Mouse (Mus musculus) forebrain, embryonic 11.5 days (tissue): ENCODE results near the gene Kpna4. TPM values are rescaled to one million over a fixed set of nuclear protein-coding genes. Genes with fewer than 3 reads are reported as not detected.

Source experiments
- ATAC-seq: fragments of 200-750 bp; cut with Nextera tagmentation; replicated peaks from 2 replicates; pipeline ENCODE4 v1.8.0; 2017; ENCODE audit warnings: moderate TSS enrichment; ENCODE audit not compliant: low FRiP score
- DNase-seq: peaks from one replicate; pipeline ENCODE4 v3.0.0-alpha.2; 2017; ENCODE audit warnings: low spot score
- H3K27ac ChIP-seq: fragments of 300-500 bp; sonication (generic); 2 replicates; pipeline ENCODE4 v1.5.1; 2014; ENCODE audit warnings: low read depth, low read length
- H3K27me3 ChIP-seq: fragments of 300-500 bp; sonication (generic); 2 replicates; pipeline ENCODE4 v1.6.1; 2014; ENCODE audit warnings: mild to moderate bottlenecking, low read length, mixed read lengths; ENCODE audit not compliant: control insufficient read depth, insufficient read depth
- H3K36me3 ChIP-seq: fragments of 300-500 bp; sonication (generic); 2 replicates; pipeline ENCODE4 v1.6.1; 2014; ENCODE audit warnings: mild to moderate bottlenecking, low read length, moderate library complexity, mixed read lengths; ENCODE audit not compliant: control insufficient read depth, insufficient read depth
- H3K4me1 ChIP-seq: fragments of 300-500 bp; sonication (generic); replicated peaks from 2 replicates; pipeline ENCODE4 v1.6.1; 2014; ENCODE audit warnings: low read length, mixed read lengths; ENCODE audit not compliant: control insufficient read depth, insufficient read depth
- H3K4me2 ChIP-seq: fragments of 300-500 bp; sonication (generic); 2 replicates; pipeline ENCODE4 v1.6.1; 2014; ENCODE audit warnings: low read depth, mild to moderate bottlenecking, low read length, moderate library complexity, mixed read lengths; ENCODE audit not compliant: severe bottlenecking
- H3K4me3 ChIP-seq: fragments of 300-500 bp; sonication (generic); 2 replicates; pipeline ENCODE4 v1.5.1; 2014; ENCODE audit warnings: low read depth, low read length
- H3K9ac ChIP-seq: fragments of 300-500 bp; sonication (generic); 2 replicates; pipeline ENCODE4 v1.6.1; 2014; ENCODE audit warnings: low read length
- H3K9me3 ChIP-seq: fragments of 300-500 bp; sonication (generic); 2 replicates; pipeline ENCODE4 v1.6.1; 2016; ENCODE audit warnings: low read length, mixed read lengths; ENCODE audit not compliant: control insufficient read depth
- WGBS: fragments of 180-500 bp; shearing (Covaris S2); extraction: QIAGEN DNeasy Blood & Tissue Kit; methylation state at CpG from one replicate; pipeline ENCODE4 v1.1.7; 2014; 5-methylcytosine and 5-hydroxymethylcytosine counted together
- polyA plus RNA-seq: library from polyadenylated mRNA; unstranded; fragments of >200 nt; fragmentation: Nextera tagmentation; extraction: Ambion mirVana; gene quantifications from 2 replicates; pipeline ENCODE4 v1.2.1, GENCODE M21; 2014

Gene Kpna4
- polyA plus RNA-seq, 1 experiment from 2014 or later = 54.6 TPM

DNA sequence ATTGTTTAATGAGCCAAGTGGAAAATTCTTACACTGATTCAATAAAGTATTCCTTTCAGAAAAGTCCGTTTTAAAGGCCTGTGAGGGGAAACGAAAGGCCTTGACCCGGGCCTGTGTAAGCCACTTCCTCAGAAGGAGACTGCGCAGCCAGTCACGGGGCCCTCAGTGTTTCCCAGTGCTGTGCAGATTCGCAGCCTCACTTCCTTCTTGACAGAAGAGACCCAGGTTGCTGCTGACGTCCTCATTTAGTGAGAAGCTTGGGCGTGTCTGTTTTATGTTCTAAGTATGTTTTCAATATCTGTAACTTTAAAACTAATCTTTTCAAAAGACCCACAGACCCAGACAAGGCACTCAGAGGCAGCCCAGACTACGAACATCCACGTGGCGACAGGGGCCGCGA is 29.6 kb upstream of the Kpna4 start:
- H3K27me3 ChIP-seq = no peaks in the 10 kb centered on the region
- H3K9ac ChIP-seq = no peak overlapping the region
- no peak overlapping the region for H3K4me2 ChIP-seq
- no peak for DNase-seq
- H3K36me3 ChIP-seq = no peaks in the 10 kb centered on the region
- 74% methylated on average over 13 of the region's 13 CpGs for WGBS
- no peaks in the 10 kb centered on the region for H3K9me3 ChIP-seq
- no peaks in the 10 kb centered on the region; the same call in 1 of the 2 replicates for H3K4me1 ChIP-seq
- no peak for ATAC-seq
- H3K4me3 ChIP-seq = no peak overlapping the region
- H3K27ac ChIP-seq = no peak overlapping the region

DNA sequence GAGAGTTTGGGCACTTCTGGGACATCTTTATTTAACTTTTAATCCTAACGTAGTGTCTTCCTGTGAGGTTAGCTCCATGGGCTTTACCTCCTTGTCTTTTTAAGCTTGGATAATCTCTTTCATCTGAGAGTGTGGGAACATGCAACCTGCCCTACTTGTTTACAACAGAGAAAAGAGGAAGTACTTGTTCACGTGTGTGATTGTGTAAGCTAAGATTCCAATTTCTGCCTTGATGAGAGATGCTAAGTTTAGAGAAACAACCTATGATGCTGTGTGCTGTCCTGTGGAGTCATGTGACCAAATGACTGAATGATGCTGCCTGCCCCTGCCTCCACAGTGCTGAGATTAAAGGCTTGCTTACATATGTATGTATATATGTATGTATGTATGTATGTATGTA is 27.8 kb upstream of the Kpna4 start:
- no peaks in the 10 kb centered on the region for H3K27me3 ChIP-seq
- H3K9ac ChIP-seq = no peak overlapping the region
- ATAC-seq (no peak), DNase-seq (no peak)
- no peak overlapping the region for H3K27ac ChIP-seq
- no peaks in the 10 kb centered on the region; the same call in 1 of the 2 replicates for H3K4me1 ChIP-seq
- H3K9me3 ChIP-seq = no peaks in the 10 kb centered on the region
- no peaks in the 10 kb centered on the region for H3K36me3 ChIP-seq
- no peak overlapping the region for H3K4me2 ChIP-seq
- 77% methylated on average over 2 of the region's 2 CpGs for WGBS
- no peak overlapping the region for H3K4me3 ChIP-seq

DNA sequence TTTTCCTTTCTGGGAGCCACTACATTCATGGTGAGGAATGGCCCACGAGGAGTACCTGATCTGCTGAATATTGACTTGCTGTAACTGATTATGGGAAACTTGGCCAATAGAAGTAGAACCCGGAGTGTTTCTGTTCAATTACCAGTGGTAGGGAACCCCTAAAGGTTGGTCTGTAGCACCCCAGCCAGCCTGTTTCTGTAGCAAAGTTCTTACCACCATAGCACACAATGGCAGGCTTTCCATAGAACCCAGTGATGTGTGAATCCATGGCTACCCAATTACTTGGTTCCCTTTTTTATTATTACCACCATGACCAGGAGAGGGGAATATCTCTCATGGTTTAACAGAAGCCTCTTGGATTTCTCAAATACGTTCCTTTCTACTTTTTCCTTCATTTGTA is 24.0 kb upstream of the Kpna4 start:
- ATAC-seq = no peak
- no peak overlapping the region for H3K4me2 ChIP-seq
- H3K36me3 ChIP-seq = no peaks in the 10 kb centered on the region
- H3K4me3 ChIP-seq = no peak overlapping the region
- H3K4me1 ChIP-seq = no peaks in the 10 kb centered on the region
- 90% methylated on average over 3 of the region's 3 CpGs for WGBS
- no peaks in the 10 kb centered on the region for H3K9me3 ChIP-seq
- no peak overlapping the region for H3K27ac ChIP-seq
- no peak for DNase-seq
- no peaks in the 10 kb centered on the region for H3K27me3 ChIP-seq
- H3K9ac ChIP-seq = no peak overlapping the region

DNA sequence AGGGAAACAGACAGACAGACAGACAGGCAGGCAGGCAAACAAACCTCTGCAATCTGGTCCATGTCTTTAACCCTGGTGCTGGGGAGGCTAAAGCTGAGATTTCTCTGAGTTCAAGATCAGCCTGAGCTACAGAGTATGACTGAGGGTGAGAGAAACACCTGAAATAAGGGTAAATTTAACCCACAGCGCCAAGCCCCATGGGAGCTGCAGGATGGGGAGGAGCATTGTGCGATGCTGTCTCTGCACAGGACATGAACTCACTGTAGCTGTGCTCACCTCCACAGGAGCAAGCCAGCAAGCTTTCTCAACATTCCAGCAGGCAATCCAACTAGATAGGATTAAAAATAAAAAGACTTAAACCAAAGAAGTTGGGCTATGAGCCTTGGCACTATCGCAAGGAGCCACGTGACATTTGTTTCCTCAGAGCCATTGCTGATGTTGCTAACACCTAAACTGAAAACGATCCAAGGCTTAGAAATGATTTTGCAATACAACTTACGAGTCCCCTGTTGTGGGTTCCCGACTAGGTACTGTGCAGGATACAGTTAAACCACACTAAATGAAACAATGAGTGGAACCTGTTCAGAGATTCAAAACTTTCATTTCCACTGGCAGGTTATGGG is 15.6 kb upstream of the Kpna4 start:
- Histone ChIP-seq H3K36me3 (no peaks in the 10 kb centered on the region), H3K4me1 (no peaks in the 10 kb centered on the region), H3K4me2 (no peak overlapping the region), H3K4me3 (no peak overlapping the region), H3K9me3 (no peaks in the 10 kb centered on the region), H3K27me3 (no peaks in the 10 kb centered on the region), H3K27ac (no peak overlapping the region), H3K9ac (no peak overlapping the region)
- ATAC-seq (no peak), DNase-seq (no peak)
- 92% methylated on average over 7 of the region's 7 CpGs for WGBS

DNA sequence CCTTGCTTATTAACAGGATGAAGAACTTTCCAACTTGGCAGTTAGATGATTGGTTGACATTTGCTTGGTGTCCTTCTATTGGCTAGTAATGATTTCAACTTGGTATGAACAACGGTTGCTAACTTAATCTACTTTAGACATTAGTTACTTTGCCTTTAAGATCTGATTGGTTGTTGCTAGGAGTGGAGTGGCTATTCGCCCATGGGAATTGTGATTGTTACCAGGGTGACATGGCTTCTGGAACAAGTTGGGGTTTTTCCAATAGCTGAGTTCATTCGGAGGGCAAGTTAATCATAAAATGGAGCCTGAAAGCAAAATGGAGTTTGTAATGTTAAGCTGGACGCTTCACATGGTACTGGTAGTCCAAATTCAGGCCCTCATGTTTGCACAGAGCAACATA is 13.9 kb upstream of the Kpna4 start:
- no peak overlapping the region for H3K9ac ChIP-seq
- H3K27me3 ChIP-seq = no peaks in the 10 kb centered on the region
- H3K4me1 ChIP-seq = no peaks in the 10 kb centered on the region
- H3K4me3 ChIP-seq = no peak overlapping the region
- H3K27ac ChIP-seq = no peak overlapping the region
- ATAC-seq = no peak
- DNase-seq = no peak
- no peaks in the 10 kb centered on the region for H3K9me3 ChIP-seq
- 86% methylated on average over 4 of the region's 4 CpGs for WGBS
- H3K36me3 ChIP-seq = no peaks in the 10 kb centered on the region
- no peak overlapping the region for H3K4me2 ChIP-seq

DNA sequence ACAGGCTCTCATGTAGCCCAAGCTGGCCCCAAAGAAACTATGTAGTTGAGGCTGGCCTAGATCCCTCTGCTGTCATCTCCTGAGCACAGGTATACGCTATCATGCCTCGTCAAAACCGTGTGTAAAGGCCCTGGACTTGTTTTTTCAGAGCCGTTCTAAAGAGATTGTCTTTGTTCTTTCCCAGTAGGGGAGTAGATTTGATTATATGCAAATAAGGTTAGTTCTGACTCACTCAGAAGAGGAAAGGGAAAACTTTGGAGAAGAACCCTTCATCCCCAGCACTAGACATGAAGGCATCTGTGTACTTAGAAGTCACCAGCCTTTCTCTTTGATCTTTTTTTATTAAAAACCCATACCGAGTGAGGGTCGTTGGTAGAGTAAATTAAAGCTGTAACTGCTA is 9.1 kb upstream of the Kpna4 start:
- no peak overlapping the region for H3K4me2 ChIP-seq
- ATAC-seq (no peak), DNase-seq (no peak)
- no peaks in the 10 kb centered on the region for H3K27me3 ChIP-seq
- H3K4me3 ChIP-seq = no peak overlapping the region
- WGBS = 77% methylated on average over 6 of the region's 6 CpGs
- H3K27ac ChIP-seq = no peak overlapping the region
- no peak overlapping the region for H3K9ac ChIP-seq
- no peaks in the 10 kb centered on the region for H3K9me3 ChIP-seq
- no peaks in the 10 kb centered on the region for H3K4me1 ChIP-seq
- no peaks in the 10 kb centered on the region for H3K36me3 ChIP-seq

DNA sequence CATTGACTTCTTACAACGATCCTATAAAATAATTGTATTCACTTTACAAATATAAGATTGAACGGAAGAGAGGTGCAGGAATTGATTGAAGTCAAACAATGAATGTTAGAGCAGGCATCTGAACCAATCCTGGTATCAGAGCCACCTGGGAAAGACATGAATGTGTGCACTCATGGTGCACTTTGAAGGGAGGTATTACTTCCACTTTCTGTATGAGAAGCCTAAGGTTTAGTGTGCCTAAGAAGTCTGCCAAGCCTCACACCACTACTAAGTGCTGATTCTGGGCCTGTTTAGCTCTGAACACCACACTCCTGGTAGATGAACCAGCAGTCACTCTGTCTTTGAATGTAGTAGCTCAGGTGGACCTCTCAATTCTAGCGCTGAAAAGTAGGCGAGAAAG is 4.1 kb upstream of the Kpna4 start:
- H3K36me3 ChIP-seq = no peaks in the 10 kb centered on the region
- no peak overlapping the region for H3K4me3 ChIP-seq
- H3K4me2 ChIP-seq = no peak overlapping the region
- 86% methylated on average over 4 of the region's 4 CpGs for WGBS
- H3K27me3 ChIP-seq = no peaks in the 10 kb centered on the region
- DNase-seq = no peak
- no peak overlapping the region for H3K9ac ChIP-seq
- no peak overlapping the region for H3K27ac ChIP-seq
- no peaks in the 10 kb centered on the region for H3K4me1 ChIP-seq
- ATAC-seq = no peak
- H3K9me3 ChIP-seq = no peaks in the 10 kb centered on the region

DNA sequence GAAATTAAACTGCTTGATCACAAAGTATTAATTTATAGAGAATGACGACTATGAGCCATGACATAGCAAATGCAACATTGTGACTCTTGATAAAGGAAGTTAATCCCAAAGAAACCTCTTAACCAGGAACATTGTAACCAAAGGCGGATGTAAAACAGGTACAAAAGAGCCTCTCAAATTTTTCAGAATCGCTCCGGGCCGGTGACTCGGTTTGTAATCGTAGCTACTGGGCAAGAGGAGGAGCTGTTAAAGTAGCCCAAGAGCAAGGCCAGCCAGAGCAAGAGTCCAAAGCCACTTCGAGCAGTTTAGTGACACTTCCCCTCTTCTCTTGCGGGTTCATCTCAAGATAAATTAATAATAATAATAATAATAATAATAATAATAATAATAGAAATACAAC is 780 bp upstream of the Kpna4 start:
- H3K36me3 ChIP-seq = no peaks in the 10 kb centered on the region
- peak overlapping the region; percentile 94 for H3K4me3 ChIP-seq
- H3K9me3 ChIP-seq = no peaks in the 10 kb centered on the region
- H3K4me2 ChIP-seq = peak overlapping the region; percentile 71
- H3K27me3 ChIP-seq = no peaks in the 10 kb centered on the region
- H3K4me1 ChIP-seq = no peaks in the 10 kb centered on the region
- no peak for ATAC-seq
- H3K9ac ChIP-seq = peak overlapping the region; percentile 28
- no peak overlapping the region for H3K27ac ChIP-seq
- peak; percentile 57 for DNase-seq
- 7% methylated on average over 9 of the region's 9 CpGs for WGBS

DNA sequence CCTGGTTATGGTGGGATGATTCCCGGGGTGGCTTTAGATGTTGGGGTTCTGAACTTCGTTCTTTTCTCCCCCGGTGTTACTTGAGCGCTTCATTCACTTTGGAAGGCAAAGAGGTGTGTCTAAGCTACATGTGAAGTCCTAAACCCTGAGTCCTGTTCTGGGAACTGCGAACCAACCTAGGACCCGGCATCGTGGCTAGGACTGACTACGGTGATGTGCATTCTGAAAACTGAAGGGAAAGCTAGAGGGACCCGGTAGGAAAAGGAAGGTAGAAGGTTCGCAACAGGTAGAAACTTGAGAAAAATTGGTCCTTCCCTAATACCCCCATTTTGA is 399 bp upstream of the Kpna4 start:
- WGBS = under 1% methylated on average over 9 of the region's 10 CpGs
- H3K27ac ChIP-seq = no peak overlapping the region
- H3K9ac ChIP-seq = peak overlapping the region; percentile 28

More for the DNA sequence above, 399 bp upstream of the Kpna4 start:
- H3K4me3 ChIP-seq = peak overlapping the region; percentile 94
- no peak for DNase-seq
- no peaks in the 10 kb centered on the region for H3K36me3 ChIP-seq
- ATAC-seq = peak; percentile 63; the same call in 1 of the 2 replicates
- H3K4me1 ChIP-seq = no peaks in the 10 kb centered on the region
- H3K27me3 ChIP-seq = no peaks in the 10 kb centered on the region
- peak overlapping the region; percentile 71 for H3K4me2 ChIP-seq
- no peaks in the 10 kb centered on the region for H3K9me3 ChIP-seq
